16 mouse cellular contexts compared by ENCODE assay signal in the genomic region with DNA sequence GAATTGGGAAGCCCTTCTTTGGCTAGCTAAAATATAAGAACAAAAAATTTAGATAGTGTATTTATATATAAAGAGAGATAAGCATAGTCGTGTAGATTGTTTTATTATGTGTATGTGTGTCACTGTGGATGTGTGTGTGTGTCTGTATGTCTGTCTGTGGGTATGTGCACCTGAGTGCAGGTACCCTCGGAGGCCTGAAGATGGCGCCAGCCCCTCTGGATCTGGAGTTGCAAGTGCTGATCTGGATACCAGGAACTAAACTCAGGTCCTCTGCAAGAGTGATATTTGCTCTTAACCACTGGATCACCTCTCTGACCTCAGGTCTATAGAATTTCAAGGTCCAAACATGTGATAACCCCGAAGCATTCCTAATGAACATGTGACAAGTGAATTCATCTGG.
"Had no signal": no experiment of that assay in that cellular context is flagged by ENCODE, and none has a peak within 500 bp of the region (broad histone marks: within the 10 kb centered on the region; RNA-seq: fewer than 3 reads in every experiment).

No protein-coding gene starts in this region.

- H3K4me2 ChIP-seq: limb, embryonic 13.5 days; liver, embryonic 13.5 days; midbrain, embryonic 11.5 days had no signal

- ATAC-seq: inflammation-experienced regulatory T-cells, adult 6 months; midbrain, embryonic 16.5 days had no signal

- H3K4me3 ChIP-seq: limb, embryonic 13.5 days; liver, embryonic 13.5 days; megakaryocyte, embryonic 14.5 days had no signal

- H3K36me3 ChIP-seq: limb, embryonic 13.5 days; liver, embryonic 13.5 days had no signal

- H3K9ac ChIP-seq: limb, embryonic 13.5 days; liver, embryonic 13.5 days had no signal

- H3K27me3 ChIP-seq: limb, embryonic 13.5 days; liver, embryonic 13.5 days had no signal

- H3K27ac ChIP-seq: limb, embryonic 13.5 days; liver, embryonic 13.5 days had no signal

- H3K9me3 ChIP-seq: limb, embryonic 13.5 days; liver, embryonic 13.5 days had no signal

- DNase-seq: kidney, adult 18-20 months; kidney, postnatal 25 days; layer of hippocampus, adult 9-11 months; layer of hippocampus, postnatal 36 days; left cerebral cortex, postnatal 4 days; liver, embryonic 13.5 days; lung, adult 18-20 months; lung, postnatal 4 days; right cerebral cortex, adult 18-20 months; right cerebral cortex, postnatal 25 days; thymus, postnatal 4 days had no signal
